Mouse (Mus musculus): ENCODE measurements around the gene Il16.
A peak's percentile ranks its signal among the peaks of the same experiment; 100 is the strongest.

Gene Il16

GRCm38 (mm10) chr7:83682640-83683274 lies 62.8 kb downstream of the Il16 start:
- DNase-seq (ENCODE audit: low read depth, low spot score): no peak

GRCm38 (mm10) chr7:83678506-83678905 lies 67.0 kb downstream of the Il16 start:
- DNase-seq (ENCODE audit: low read depth, low spot score): no peak

GRCm38 (mm10) chr7:83677296-83677695 lies 68.2 kb downstream of the Il16 start:
- no peak for DNase-seq (ENCODE audit: low read depth, low spot score)

GRCm38 (mm10) chr7:83675545-83676254 lies 69.8 kb downstream of the Il16 start:
- DNase-seq (ENCODE audit: low read depth, low spot score): peak; percentile 64

GRCm38 (mm10) chr7:83671573-83671972 lies 74.0 kb downstream of the Il16 start:
- DNase-seq (ENCODE audit: low read depth, low spot score): no peak

- DNase-seq (ENCODE audit: low read depth, low spot score): no peak
Measured at GRCm38 (mm10) chr7:83668724-83669123, 76.8 kb downstream of the Il16 start.

- DNase-seq (ENCODE audit: low read depth, low spot score): no peak
Measured at GRCm38 (mm10) chr7:83667936-83668645, 77.4 kb downstream of the Il16 start.

- no peak for DNase-seq (ENCODE audit: low read depth, low spot score)
Measured at GRCm38 (mm10) chr7:83666087-83666595, 79.4 kb downstream of the Il16 start.

- DNase-seq (ENCODE audit: low read depth, low spot score): no peak
Measured at GRCm38 (mm10) chr7:83662711-83663375, 82.7 kb downstream of the Il16 start.

GRCm38 (mm10) chr7:83661763-83662162 lies 83.8 kb downstream of the Il16 start:
- DNase-seq (ENCODE audit: low read depth, low spot score): no peak

GRCm38 (mm10) chr7:83661031-83661430 lies 84.5 kb downstream of the Il16 start:
- peak; percentile 88 for DNase-seq (ENCODE audit: low read depth, low spot score)

GRCm38 (mm10) chr7:83660273-83660691 lies 85.2 kb downstream of the Il16 start:
- DNase-seq (ENCODE audit: low read depth, low spot score): peak; percentile 90

- peak; percentile 89 for DNase-seq (ENCODE audit: low read depth, low spot score)
Measured at GRCm38 (mm10) chr7:83659159-83660065, 86.1 kb downstream of the Il16 start.

GRCm38 (mm10) chr7:83658716-83659115 lies 86.8 kb downstream of the Il16 start:
- no peak for DNase-seq (ENCODE audit: low read depth, low spot score)

GRCm38 (mm10) chr7:83654938-83655630 lies 90.4 kb downstream of the Il16 start:
- DNase-seq (ENCODE audit: low read depth, low spot score): peak; percentile 91

GRCm38 (mm10) chr7:83654196-83654595 lies 91.3 kb downstream of the Il16 start:
- peak; percentile 74 for DNase-seq (ENCODE audit: low read depth, low spot score)

GRCm38 (mm10) chr7:83653605-83654051 lies 91.9 kb downstream of the Il16 start:
- peak; percentile 75 for DNase-seq (ENCODE audit: low read depth, low spot score)

GRCm38 (mm10) chr7:83652498-83652897 lies 93.0 kb downstream of the Il16 start:
- peak; percentile 67 for DNase-seq (ENCODE audit: low read depth, low spot score)

- DNase-seq (ENCODE audit: low read depth, low spot score): peak; percentile 85
Measured at GRCm38 (mm10) chr7:83650638-83651037, 94.9 kb downstream of the Il16 start.

- DNase-seq (ENCODE audit: low read depth, low spot score): no peak
Measured at GRCm38 (mm10) chr7:83648807-83649206, 96.7 kb downstream of the Il16 start.
